Mouse (Mus musculus) heart, embryonic 11.5 days (tissue): ENCODE measurements around the gene Gm3460. TPM values are rescaled to one million over a fixed set of nuclear protein-coding genes. Genes with fewer than 3 reads are reported as not detected.
A peak's percentile ranks its signal among the peaks of the same experiment; 100 is the strongest.
"Not testable (repeated sequence)": the region's sequence is repeated elsewhere in the genome, so short reads cannot be mapped to it uniquely, and the experiment has no call there.

Experiments used
- ATAC-seq: fragments of 200-750 bp; cut with Nextera tagmentation; replicated peaks from 2 replicates; pipeline ENCODE4 v1.8.0; 2017; ENCODE audit warnings: moderate library complexity; ENCODE audit not compliant: insufficient number of reproducible peaks, low FRiP score, low TSS enrichment
- H3K27ac ChIP-seq: fragments of 300-500 bp; sonication (generic); 2 replicates; pipeline ENCODE4 v1.5.1; 2014; ENCODE audit warnings: mild to moderate bottlenecking, low read depth, low read length
- H3K27me3 ChIP-seq: fragments of 300-500 bp; sonication (generic); 2 replicates; pipeline ENCODE4 v1.6.1; 2014; ENCODE audit warnings: mild to moderate bottlenecking, low read length, mixed read lengths; ENCODE audit not compliant: control insufficient read depth, insufficient read depth
- H3K36me3 ChIP-seq: fragments of 300-500 bp; sonication (generic); 2 replicates; pipeline ENCODE4 v1.6.1; 2014; ENCODE audit warnings: mild to moderate bottlenecking, low read length, moderate library complexity, mixed read lengths; ENCODE audit not compliant: control insufficient read depth, insufficient read depth
- H3K4me1 ChIP-seq: fragments of 300-500 bp; sonication (generic); 2 replicates; pipeline ENCODE4 v1.6.1; 2014; ENCODE audit warnings: low read length; ENCODE audit not compliant: control insufficient read depth, insufficient read depth
- H3K4me2 ChIP-seq: fragments of 300-500 bp; sonication (generic); 2 replicates; pipeline ENCODE4 v1.6.1; 2014; ENCODE audit warnings: mild to moderate bottlenecking, moderate library complexity
- H3K4me3 ChIP-seq: fragments of 300-500 bp; sonication (generic); 2 replicates; pipeline ENCODE4 v1.5.1; 2014; ENCODE audit warnings: low read depth, low read length
- H3K9ac ChIP-seq: fragments of 300-500 bp; sonication (generic); 2 replicates; pipeline ENCODE4 v1.6.1; 2014; ENCODE audit warnings: mild to moderate bottlenecking, low read depth, low read length, moderate library complexity
- H3K9me3 ChIP-seq: fragments of 300-500 bp; sonication (generic); replicated peaks from 2 replicates; pipeline ENCODE4 v1.6.1; 2016; ENCODE audit warnings: low read length; ENCODE audit not compliant: control insufficient read depth
- WGBS: fragments of 180-500 bp; shearing (Covaris S2); extraction: QIAGEN DNeasy Blood & Tissue Kit; methylation state at CpG from one replicate; pipeline ENCODE4 v1.1.7; 2014; ENCODE audit not compliant: insufficient replicate concordance; 5-methylcytosine and 5-hydroxymethylcytosine counted together
- polyA plus RNA-seq: library from polyadenylated mRNA; unstranded; fragments of >200 nt; fragmentation: Nextera tagmentation; extraction: Ambion mirVana; gene quantifications from 2 replicates; pipeline ENCODE4 v1.2.1, GENCODE M21; 2014

The Gm3460 gene
- polyA plus RNA-seq = 0.61 TPM in 1 of 2 replicates, not detected in the other

GRCm38 (mm10) chr14:6622318-6622717 is at the start of gene Gm3460:
Gene Gm3460 (minus strand): TSS chr14:6622418.
- no CpG with 5 or more reads among the region's 2 CpGs for WGBS
- not testable (repeated sequence) for H3K9ac ChIP-seq, ATAC-seq, H3K4me2 ChIP-seq, H3K27me3 ChIP-seq, H3K4me3 ChIP-seq, H3K36me3 ChIP-seq, H3K9me3 ChIP-seq, H3K4me1 ChIP-seq, H3K27ac ChIP-seq

GRCm38 (mm10) chr14:6606436-6606835 is 15.8 kb downstream of the Gm3460 start:
- H3K4me3 ChIP-seq, H3K9me3 ChIP-seq, H3K27ac ChIP-seq, H3K27me3 ChIP-seq, H3K9ac ChIP-seq, H3K36me3 ChIP-seq, H3K4me2 ChIP-seq, ATAC-seq, H3K4me1 ChIP-seq: not testable (repeated sequence)
- no CpG with 5 or more reads among the region's 1 CpGs for WGBS

GRCm38 (mm10) chr14:6605004-6605403 is 17.2 kb downstream of the Gm3460 start:
- not testable (repeated sequence) for H3K27me3 ChIP-seq, H3K9me3 ChIP-seq, H3K27ac ChIP-seq, ATAC-seq, H3K4me1 ChIP-seq, H3K36me3 ChIP-seq
- Histone ChIP-seq H3K4me2 (peak overlapping the region; percentile 56), H3K4me3 (peak overlapping the region; percentile 31), H3K9ac (0 out of 2 replicates have a peak overlapping the region, but pooled peaks have one; percentile 28)
- 5% methylated on average over 10 of the region's 20 CpGs for WGBS

GRCm38 (mm10) chr14:6604551-6604950 is 17.7 kb downstream of the Gm3460 start:
- H3K9ac ChIP-seq, H3K9me3 ChIP-seq, ATAC-seq, H3K4me1 ChIP-seq, H3K27me3 ChIP-seq, H3K36me3 ChIP-seq, H3K27ac ChIP-seq: not testable (repeated sequence)
- Histone ChIP-seq H3K4me2 (peak overlapping the region; percentile 56), H3K4me3 (peak overlapping the region; percentile 31)
- 7% methylated on average over 17 of the region's 20 CpGs for WGBS

GRCm38 (mm10) chr14:6590513-6590912 is 31.7 kb downstream of the Gm3460 start, which contains the start of gene Gm3629:
Gene Gm3629 (minus strand): TSS chr14:6590613.
- not testable (repeated sequence) for H3K4me2 ChIP-seq, H3K27ac ChIP-seq, H3K9me3 ChIP-seq, H3K36me3 ChIP-seq, H3K27me3 ChIP-seq, H3K4me1 ChIP-seq, H3K4me3 ChIP-seq, ATAC-seq, H3K9ac ChIP-seq
- 13% methylated on average over 1 of the region's 2 CpGs for WGBS

Other genes with a start within 250 kb of the Gm3460 start
- gene Gm16440, start 232.1 kb downstream of the Gm3460 start, polyA plus RNA-seq = not detected in 2 replicates
- 3.5 and 3.6 TPM in 2 replicates for gene Gm3591, start 209.9 kb downstream of the Gm3460 start, polyA plus RNA-seq
- gene Gm3594, start 177.8 kb downstream of the Gm3460 start, polyA plus RNA-seq = not detected in 2 replicates
- gene Gm8356, start 85.1 kb downstream of the Gm3460 start, polyA plus RNA-seq = not detected in 2 replicates
- gene Gm3629, start 31.8 kb downstream of the Gm3460 start, polyA plus RNA-seq = 0.42 and 1.5 TPM in 2 replicates
- 0.34 and 0.61 TPM in 2 replicates for gene Gm10251, start 61.8 kb upstream of the Gm3460 start, polyA plus RNA-seq
- gene Gm8050, start 97.8 kb upstream of the Gm3460 start, polyA plus RNA-seq = not detected in 2 replicates
- gene Gm3636, start 119.9 kb upstream of the Gm3460 start, polyA plus RNA-seq = 10.1 and 14.1 TPM in 2 replicates
- not detected in 2 replicates for gene Gm8362, start 152.0 kb upstream of the Gm3460 start, polyA plus RNA-seq
- not detected in 2 replicates for gene Gm3642, start 217.9 kb upstream of the Gm3460 start, polyA plus RNA-seq